Mouse (Mus musculus): Measurements from ENCODE around the gene Gm6793. TPM values are rescaled to one million over a fixed set of nuclear protein-coding genes. Genes with fewer than 3 reads are reported as not detected.

Gene Gm6793
- total RNA-seq, 4 experiments from 2014 or later, result not detected

GRCm38 (mm10) chr8:111984511-111984910 is 30.3 kb downstream of the Gm6793 start:
- DNase-seq (ENCODE audit: low spot score in 2 of 2), result no peak

- no peak for DNase-seq (ENCODE audit: low spot score in 2 of 2)
These were observed 32.7 kb downstream of the Gm6793 start for GRCm38 (mm10) chr8:111982116-111982515.

- no peak for DNase-seq (ENCODE audit: low spot score in 2 of 2)
These were observed 36.7 kb downstream of the Gm6793 start for GRCm38 (mm10) chr8:111978147-111978546.

- no peak for DNase-seq (ENCODE audit: low spot score in 2 of 2)
These were observed 38.5 kb downstream of the Gm6793 start for GRCm38 (mm10) chr8:111976326-111976725.

- DNase-seq (ENCODE audit: low spot score in 2 of 2), result no peak
These were observed 39.1 kb downstream of the Gm6793 start for GRCm38 (mm10) chr8:111975706-111976105.

GRCm38 (mm10) chr8:111974138-111974537 is 40.7 kb downstream of the Gm6793 start:
- no peak for DNase-seq (ENCODE audit: low spot score in 2 of 2)

- no peak for DNase-seq (ENCODE audit: low spot score in 2 of 2)
These were observed 45.8 kb downstream of the Gm6793 start for GRCm38 (mm10) chr8:111968991-111969390.

- DNase-seq (ENCODE audit: low spot score in 2 of 2), result no peak
These were observed 46.3 kb downstream of the Gm6793 start for GRCm38 (mm10) chr8:111968541-111968940.

GRCm38 (mm10) chr8:111967246-111967870 is 47.5 kb downstream of the Gm6793 start:
- DNase-seq (ENCODE audit: low spot score in 2 of 2), result no peak

GRCm38 (mm10) chr8:111964849-111965561 is 49.8 kb downstream of the Gm6793 start:
- DNase-seq (ENCODE audit: low spot score in 2 of 2), result no peak

- DNase-seq (ENCODE audit: low spot score in 2 of 2), result no peak
These were observed 50.5 kb downstream of the Gm6793 start for GRCm38 (mm10) chr8:111964351-111964750.

GRCm38 (mm10) chr8:111963546-111963945 is 51.3 kb downstream of the Gm6793 start:
- no peak for DNase-seq (ENCODE audit: low spot score in 2 of 2)

Other genes with a start within 250 kb of the Gm6793 start
- gene Cfdp1, start 160.7 kb downstream of the Gm6793 start, total RNA-seq (2022), result 10 to 100 TPM; 11.7 to 17.6 (median 14.7) TPM
- gene Tmem170, start 138.3 kb downstream of the Gm6793 start, total RNA-seq (2022), result 1 to 10 TPM; 1.9 to 2.2 (median 2.1) TPM
- not detected for gene Chst5, start 104.6 kb downstream of the Gm6793 start, total RNA-seq (2022)
- gene Tmem231, start 81.2 kb downstream of the Gm6793 start, total RNA-seq (2022), result 1 to 10 TPM in 1 of 4 experiments, under 1 TPM in 3; 0.41 to 1.0 (median 0.74) TPM
- gene Gabarapl2, start 74.3 kb downstream of the Gm6793 start, total RNA-seq (2022), result 100 to 1,000 TPM; 112 to 138 (median 117) TPM
- gene Adat1, start 22.7 kb downstream of the Gm6793 start, total RNA-seq (2022), result 1 to 10 TPM; 1.7 to 2.5 (median 2.3) TPM
- gene Kars, start 3.7 kb downstream of the Gm6793 start, total RNA-seq (2022), result 100 to 1,000 TPM; 128 to 150 (median 134) TPM
- 10 to 100 TPM in 1 of 4 experiments, 1 to 10 TPM in 3; 8.6 to 10.6 (median 9.2) TPM for gene Terf2ip, start 3.6 kb downstream of the Gm6793 start, total RNA-seq (2022)